Mouse (Mus musculus): ENCODE data around the gene Rasgef1c.

- TF ChIP-seq CTCF (IDR thresholded peaks at IDR 0.05; ENCODE audit: borderline replicate concordance, extremely low read depth, insufficient read depth, insufficient read length) (no peak), POLR2A (IDR thresholded peaks at IDR 0.05; ENCODE audit: borderline replicate concordance, extremely low read depth, insufficient read depth, insufficient read length, poor library complexity, severe bottlenecking) (no peak)
Measured at GRCm38 (mm10) chr11:50017511-50017910, 115.9 kb downstream of the Rasgef1c start.

All from brain, embryonic 14.5 days (tissue).